Mouse (Mus musculus): Measurements from ENCODE around the gene Tlr4. TPM values are rescaled to one million over a fixed set of nuclear protein-coding genes. Genes with fewer than 3 reads are reported as not detected.

Gene Tlr4
- polyA plus RNA-seq, 1 experiment from 2014 or later = 1.3 TPM

- WGBS = 81% methylated on average over 3 of the region's 3 CpGs
- Histone ChIP-seq H3K9ac (no peak overlapping the region), H3K27me3 (no peaks in the 10 kb centered on the region), H3K4me1 (replicated peaks) (peaks cover 7% of the 10 kb centered on the region; the same call in 1 of the 2 replicates), H3K27ac (replicated peaks) (no peak overlapping the region), H3K36me3 (no peaks in the 10 kb centered on the region), H3K9me3 (no peaks in the 10 kb centered on the region), H3K4me3 (no peak overlapping the region), H3K4me2 (no peak overlapping the region)
- no peak for ATAC-seq (ENCODE audit: low read depth)
These were observed 92.4 kb downstream of the Tlr4 start for GRCm38 (mm10) chr4:66919630-66920372.

GRCm38 (mm10) chr4:66923616-66924276 is 96.4 kb downstream of the Tlr4 start:
- Histone ChIP-seq H3K36me3 (no peaks in the 10 kb centered on the region), H3K9me3 (no peaks in the 10 kb centered on the region), H3K4me3 (no peak overlapping the region), H3K4me2 (no peak overlapping the region), H3K9ac (no peak overlapping the region; the same call in 1 of the 2 replicates), H3K27ac (replicated peaks) (0 out of 2 replicates have a peak overlapping the region, but pooled peaks have one; percentile 13), H3K4me1 (replicated peaks) (peaks cover 7% of the 10 kb centered on the region; the same call in 1 of the 2 replicates), H3K27me3 (no peaks in the 10 kb centered on the region)
- peak; percentile 75; the same call in 1 of the 2 replicates for ATAC-seq (ENCODE audit: low read depth)
- WGBS = 68% methylated on average over 3 of the region's 3 CpGs

GRCm38 (mm10) chr4:66926066-66926465 is 98.7 kb downstream of the Tlr4 start:
- peaks cover 7% of the 10 kb centered on the region; the same call in 1 of the 2 replicates for H3K4me1 ChIP-seq (replicated peaks)
- no peaks in the 10 kb centered on the region for H3K27me3 ChIP-seq
- no peak overlapping the region for H3K9ac ChIP-seq
- ATAC-seq (ENCODE audit: low read depth) = no peak
- 43% methylated on average over 4 of the region's 4 CpGs for WGBS
- no peak overlapping the region for H3K4me3 ChIP-seq
- no peaks in the 10 kb centered on the region for H3K36me3 ChIP-seq
- no peaks in the 10 kb centered on the region for H3K9me3 ChIP-seq
- no peak overlapping the region for H3K27ac ChIP-seq (replicated peaks)
- H3K4me2 ChIP-seq = no peak overlapping the region

- Histone ChIP-seq H3K36me3 (no peaks in the 10 kb centered on the region), H3K4me2 (no peak overlapping the region), H3K4me3 (no peak overlapping the region), H3K9ac (no peak overlapping the region), H3K27me3 (no peaks in the 10 kb centered on the region), H3K4me1 (replicated peaks) (peaks cover 5% of the 10 kb centered on the region; the same call in 1 of the 2 replicates), H3K27ac (replicated peaks) (no peak overlapping the region), H3K9me3 (no peaks in the 10 kb centered on the region)
- no peak for ATAC-seq (ENCODE audit: low read depth)
- WGBS = 71% methylated on average over 2 of the region's 2 CpGs
These were observed 100.2 kb downstream of the Tlr4 start for GRCm38 (mm10) chr4:66927537-66928088.

GRCm38 (mm10) chr4:66938489-66939061 is 111.2 kb downstream of the Tlr4 start:
- ATAC-seq (ENCODE audit: low read depth) = peak; percentile 56; the same call in 1 of the 2 replicates
- H3K27me3 ChIP-seq = no peaks in the 10 kb centered on the region
- no peak overlapping the region for H3K4me3 ChIP-seq

GRCm38 (mm10) chr4:66941894-66942293 is 114.5 kb downstream of the Tlr4 start:
- Histone ChIP-seq H3K36me3 (no peaks in the 10 kb centered on the region), H3K27me3 (no peaks in the 10 kb centered on the region), H3K4me3 (no peak overlapping the region), H3K27ac (replicated peaks) (no peak overlapping the region), H3K4me2 (no peak overlapping the region), H3K4me1 (replicated peaks) (peaks cover 6% of the 10 kb centered on the region; the same call in 1 of the 2 replicates), H3K9ac (no peak overlapping the region), H3K9me3 (no peaks in the 10 kb centered on the region)
- no peak for ATAC-seq (ENCODE audit: low read depth)
- 47% methylated on average over 1 of the region's 1 CpGs for WGBS

More at GRCm38 (mm10) chr4:66938489-66939061, 111.2 kb downstream of the Tlr4 start:
- WGBS = 33% methylated on average over 4 of the region's 4 CpGs
- Histone ChIP-seq H3K9me3 (no peaks in the 10 kb centered on the region), H3K27ac (replicated peaks) (peak overlapping the region; percentile 49; the same call in 1 of the 2 replicates), H3K36me3 (no peaks in the 10 kb centered on the region), H3K9ac (no peak overlapping the region), H3K4me1 (replicated peaks) (peaks cover 6% of the 10 kb centered on the region; the same call in 1 of the 2 replicates), H3K4me2 (no peak overlapping the region)

- H3K9me3 ChIP-seq = no peaks in the 10 kb centered on the region
- H3K9ac ChIP-seq = no peak overlapping the region
- H3K4me3 ChIP-seq = no peak overlapping the region
- H3K4me1 ChIP-seq (replicated peaks) = peaks cover 3% of the 10 kb centered on the region; the same call in 1 of the 2 replicates
- H3K27me3 ChIP-seq = no peaks in the 10 kb centered on the region
- ATAC-seq (ENCODE audit: low read depth) = no peak
- H3K4me2 ChIP-seq = no peak overlapping the region
- no peaks in the 10 kb centered on the region for H3K36me3 ChIP-seq
- H3K27ac ChIP-seq (replicated peaks) = no peak overlapping the region
These were observed 116.3 kb downstream of the Tlr4 start for GRCm38 (mm10) chr4:66943699-66944098.

- H3K4me2 ChIP-seq = no peak overlapping the region
- no peak overlapping the region for H3K9ac ChIP-seq
- ATAC-seq (ENCODE audit: low read depth) = no peak
- no peaks in the 10 kb centered on the region for H3K9me3 ChIP-seq
- H3K36me3 ChIP-seq = no peaks in the 10 kb centered on the region
- no peaks in the 10 kb centered on the region for H3K4me1 ChIP-seq (replicated peaks)
- no peak overlapping the region for H3K27ac ChIP-seq (replicated peaks)
- H3K4me3 ChIP-seq = no peak overlapping the region
- H3K27me3 ChIP-seq = no peaks in the 10 kb centered on the region
- WGBS = 51% methylated on average over 1 of the region's 1 CpGs
These were observed 120.3 kb downstream of the Tlr4 start for GRCm38 (mm10) chr4:66947657-66948056.

- no peak for ATAC-seq (ENCODE audit: low read depth)
- no peak overlapping the region for H3K27ac ChIP-seq (replicated peaks)
- no peaks in the 10 kb centered on the region for H3K9me3 ChIP-seq
- H3K4me2 ChIP-seq = no peak overlapping the region
- WGBS = 28% methylated on average over 3 of the region's 3 CpGs
- H3K36me3 ChIP-seq = no peaks in the 10 kb centered on the region
- H3K4me3 ChIP-seq = no peak overlapping the region
- no peak overlapping the region for H3K9ac ChIP-seq
- H3K4me1 ChIP-seq (replicated peaks) = no peaks in the 10 kb centered on the region
- H3K27me3 ChIP-seq = no peaks in the 10 kb centered on the region
These were observed 147.5 kb downstream of the Tlr4 start for GRCm38 (mm10) chr4:66974918-66975317.
